Mouse (Mus musculus) kidney, adult 9 months (tissue): ENCODE results near the gene Serbp1.
"Not testable (repeated sequence)": the region's sequence is repeated elsewhere in the genome, so short reads cannot be mapped to it uniquely, and the experiment has no call there.

ENCODE experiments used
- DNase-seq: peaks from one replicate; pipeline ENCODE4 v3.0.0; 2022

The Serbp1 gene

GRCm38 (mm10) chr6:67237977-67238376 is at the start of gene Serbp1:
Serbp1 (plus strand) TSS chr6:67238176.
- DNase-seq, result no peak

GRCm38 (mm10) chr6:67193591-67193990 is 44.4 kb upstream of the Serbp1 start:
- DNase-seq, result no peak

- DNase-seq, result no peak
Measured at GRCm38 (mm10) chr6:67194606-67195005, 43.4 kb upstream of the Serbp1 start.

- no peak for DNase-seq
Measured at GRCm38 (mm10) chr6:67195148-67195611, 42.8 kb upstream of the Serbp1 start.

DNA sequence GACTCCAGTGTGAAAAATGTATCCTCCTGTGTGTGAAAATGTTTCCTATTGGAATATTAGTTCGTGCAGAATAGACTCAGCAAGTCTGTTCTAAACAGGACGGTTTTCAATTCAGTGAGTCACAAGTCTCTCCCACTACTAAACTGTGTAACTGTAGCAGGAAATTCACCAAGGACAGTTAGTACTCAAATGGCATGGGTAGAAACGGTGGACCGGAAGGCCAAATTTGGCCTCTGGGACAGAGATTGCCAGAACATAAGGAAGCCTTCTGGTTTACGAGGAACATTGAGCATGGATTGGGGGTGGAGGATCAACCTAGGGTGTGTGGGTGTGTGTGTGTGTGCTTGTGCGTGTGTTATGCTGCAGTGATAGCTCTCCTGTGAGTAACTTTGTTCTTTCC is 41.2 kb upstream of the Serbp1 start:
- DNase-seq, result no peak

DNA sequence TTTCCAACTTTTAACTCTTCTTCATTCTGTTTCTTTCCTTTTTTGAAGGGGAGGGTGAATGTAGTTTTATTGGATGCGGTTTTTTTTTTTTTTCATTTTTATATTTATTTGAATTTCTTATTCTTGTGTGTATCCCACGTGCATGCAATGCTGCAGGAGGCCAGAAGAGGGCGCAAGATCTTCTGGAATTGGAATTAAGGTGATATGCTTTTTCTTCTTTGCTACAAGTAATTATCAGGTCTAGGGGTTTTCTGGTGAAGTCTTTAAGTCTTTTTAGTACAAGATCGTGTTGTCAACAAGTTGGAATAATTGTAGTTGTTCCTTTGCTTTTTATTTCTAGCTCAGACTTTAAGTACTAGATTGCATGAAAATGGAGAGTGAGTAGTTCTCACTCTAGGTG is 39.9 kb upstream of the Serbp1 start:
- peak; percentile 43 for DNase-seq

DNA sequence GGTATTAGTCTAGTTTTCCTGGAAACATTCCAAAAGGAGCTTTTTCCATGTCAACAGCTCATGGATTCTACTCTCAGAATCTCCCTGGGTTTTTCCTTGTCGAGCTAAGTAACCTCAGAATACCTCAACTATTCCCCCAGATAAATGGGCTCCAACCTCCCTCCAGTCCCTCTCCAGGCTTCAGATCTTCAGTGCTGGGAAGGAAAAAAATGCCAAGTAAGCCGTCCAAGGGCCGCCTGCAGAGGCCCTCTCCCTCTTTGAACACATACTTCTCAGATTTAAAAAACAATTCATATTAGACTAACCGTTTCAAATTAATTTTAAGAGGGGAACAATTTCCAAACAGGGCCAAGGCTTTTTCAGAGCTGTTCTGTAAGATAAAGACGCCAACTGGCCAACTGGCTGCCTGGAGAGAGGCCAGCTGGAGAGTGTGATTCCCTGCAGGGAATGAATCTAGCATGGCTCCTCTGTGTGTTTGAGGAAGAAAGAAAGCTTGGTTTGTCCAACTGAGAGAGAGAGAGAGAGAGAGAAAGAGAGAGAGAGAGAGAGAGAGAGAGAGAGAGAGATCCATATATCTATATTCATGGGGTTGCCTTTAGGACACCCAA is 37.2 kb upstream of the Serbp1 start:
- no peak for DNase-seq

- no peak for DNase-seq
Measured at GRCm38 (mm10) chr6:67205081-67206037, 32.6 kb upstream of the Serbp1 start.

GRCm38 (mm10) chr6:67212362-67212761 is 25.6 kb upstream of the Serbp1 start:
- DNase-seq, result no peak

GRCm38 (mm10) chr6:67213429-67214098 is 24.4 kb upstream of the Serbp1 start:
- no peak for DNase-seq

DNA sequence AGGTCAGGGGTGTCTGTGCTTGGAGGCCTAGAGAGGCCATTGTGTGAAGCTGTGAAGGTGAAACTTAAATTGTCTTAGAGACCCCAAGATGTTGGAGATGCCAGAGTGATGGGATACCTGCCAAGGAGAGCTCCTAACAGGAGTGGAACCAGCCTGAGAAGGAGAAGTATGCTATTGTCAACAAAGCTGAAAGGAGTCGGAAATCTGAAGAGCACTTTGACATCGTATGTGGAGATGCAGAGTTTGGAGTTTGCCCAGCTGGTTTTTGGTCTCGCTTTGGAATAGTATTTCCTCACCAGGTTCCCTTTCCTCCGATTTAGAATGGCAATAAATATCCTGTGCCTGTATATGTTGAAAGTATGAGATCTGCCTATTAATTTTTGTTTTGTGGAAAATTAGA is 20.6 kb upstream of the Serbp1 start:
- DNase-seq, result no peak

GRCm38 (mm10) chr6:67217846-67218245 is 20.1 kb upstream of the Serbp1 start:
- DNase-seq, result no peak

DNA sequence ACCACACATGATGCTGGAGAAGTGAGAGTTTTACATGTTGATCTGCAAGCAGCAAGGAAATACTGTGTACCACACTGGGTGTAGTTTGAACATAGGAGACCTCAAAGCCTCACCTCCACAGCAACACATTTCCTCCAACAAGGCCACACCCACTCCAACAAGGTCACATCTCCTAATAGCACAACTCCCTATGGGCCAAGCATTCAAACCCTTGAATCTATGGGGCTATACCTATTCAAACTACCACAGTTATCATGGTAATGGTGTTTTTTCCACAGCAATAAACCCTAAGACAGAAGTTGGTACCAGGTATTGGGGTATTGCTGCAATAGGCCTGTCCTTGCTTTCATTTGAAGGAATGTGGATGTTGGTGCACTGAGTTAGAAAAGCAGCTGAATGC is 19.4 kb upstream of the Serbp1 start:
- no peak for DNase-seq

DNA sequence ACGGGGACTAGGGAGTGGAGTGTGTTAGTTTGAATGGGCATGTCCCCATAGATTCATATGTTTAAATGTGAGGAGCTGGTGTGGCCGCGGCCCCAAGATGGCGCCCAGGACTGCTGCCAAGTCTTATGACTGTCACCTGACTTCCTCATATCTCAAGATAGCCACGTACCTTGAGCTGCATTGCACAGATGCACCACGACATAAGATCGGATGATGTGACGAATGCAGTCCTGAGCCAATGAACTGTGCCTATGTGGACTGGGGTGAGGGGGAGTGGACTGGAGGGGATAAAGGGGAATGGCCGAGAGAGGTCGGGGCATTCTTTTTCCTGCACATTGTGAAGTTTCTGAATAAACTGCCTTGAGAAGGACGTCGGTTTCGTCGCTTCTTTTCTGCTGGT is 18.0 kb upstream of the Serbp1 start:
- not testable (repeated sequence) for DNase-seq

- DNase-seq, result no peak
Measured at GRCm38 (mm10) chr6:67220731-67221130, 17.2 kb upstream of the Serbp1 start.

- no peak for DNase-seq
Measured at GRCm38 (mm10) chr6:67223082-67223481, 14.9 kb upstream of the Serbp1 start.

DNA sequence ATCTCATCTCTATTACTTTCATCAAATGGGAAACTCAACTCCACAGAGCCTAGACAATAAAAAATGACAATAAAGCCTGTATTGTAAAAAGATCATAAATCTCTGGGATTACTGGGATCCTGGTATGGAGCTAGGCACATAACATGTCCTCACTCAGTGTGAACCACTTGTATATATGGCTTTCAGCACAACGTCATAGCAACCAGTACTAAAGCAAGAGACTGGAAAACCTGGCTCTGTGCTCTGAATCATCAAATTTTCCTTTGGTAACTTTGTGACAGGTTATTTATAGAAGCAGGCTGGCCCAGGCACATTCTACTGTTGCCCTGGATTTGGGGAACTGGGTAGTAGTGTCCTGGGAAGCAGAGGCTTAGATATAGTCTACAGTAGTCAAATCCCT is 14.5 kb upstream of the Serbp1 start:
- no peak for DNase-seq

DNA sequence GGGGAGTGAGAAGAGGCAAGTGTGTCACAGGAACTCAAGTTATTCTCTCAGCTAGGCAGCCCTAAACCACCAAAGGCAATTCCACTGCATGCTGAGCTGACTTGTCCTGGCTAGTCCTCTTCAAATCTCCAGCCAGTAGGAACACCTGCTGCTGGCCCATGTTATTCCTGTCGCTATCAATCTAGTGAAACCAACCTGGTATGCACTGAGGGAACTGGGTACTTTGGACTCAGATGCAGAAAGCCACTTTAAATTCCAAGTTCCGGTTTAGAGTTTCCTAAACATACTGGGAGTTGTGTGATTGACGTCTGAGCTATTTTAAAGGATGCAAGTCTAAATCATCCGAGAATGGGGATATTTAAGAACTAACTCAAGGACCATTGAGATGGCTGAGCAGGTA is 11.7 kb upstream of the Serbp1 start:
- DNase-seq, result no peak

GRCm38 (mm10) chr6:67228459-67229107 is 9.4 kb upstream of the Serbp1 start:
- DNase-seq, result peak; percentile 6

- no peak for DNase-seq
Measured at GRCm38 (mm10) chr6:67229521-67229920, 8.5 kb upstream of the Serbp1 start.

- DNase-seq, result no peak
Measured at GRCm38 (mm10) chr6:67229922-67230518, 8.0 kb upstream of the Serbp1 start.

DNA sequence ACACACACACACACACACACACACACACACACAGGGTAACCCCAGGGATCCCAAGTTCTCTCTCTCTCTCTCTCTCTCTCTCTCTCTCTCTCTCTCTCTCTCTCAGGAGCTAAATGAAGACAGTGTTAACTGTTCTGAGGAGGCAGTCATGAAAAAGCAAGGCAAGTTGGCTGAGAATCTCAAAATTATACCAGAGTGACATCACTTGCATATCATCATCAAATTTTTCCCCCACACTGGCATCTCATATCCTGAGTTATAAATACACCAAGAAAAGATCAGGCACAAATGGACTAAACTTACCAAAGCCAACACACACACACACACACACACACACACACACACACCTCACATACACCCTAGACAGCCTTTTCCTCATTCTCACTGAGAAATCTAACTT is 7.0 kb upstream of the Serbp1 start:
- no peak for DNase-seq

DNA sequence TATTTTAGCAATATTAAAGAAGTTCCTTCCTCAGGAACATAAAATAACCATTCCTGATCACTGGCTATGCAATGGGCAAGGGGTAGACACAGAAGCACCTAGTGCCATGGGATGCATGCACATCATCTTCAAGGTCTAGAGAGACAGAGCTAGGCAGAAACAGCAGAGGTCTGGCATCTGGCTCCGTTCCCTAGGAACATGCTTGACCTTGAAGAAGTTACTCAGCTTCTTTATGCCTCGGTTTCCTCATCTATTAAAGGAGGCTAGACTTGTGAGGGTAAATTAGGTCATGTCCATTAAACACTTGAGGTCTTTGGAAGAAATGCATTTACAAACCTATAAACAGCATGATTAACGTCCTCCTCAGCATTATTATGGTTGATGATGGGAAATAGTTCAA is 2.3 kb upstream of the Serbp1 start:
- DNase-seq, result no peak
